Mouse (Mus musculus): ENCODE results near the gene Nebl. TPM values are rescaled to one million over a fixed set of nuclear protein-coding genes. Genes with fewer than 3 reads are reported as not detected.
A peak's percentile ranks its signal among the peaks of the same experiment; 100 is the strongest.

Gene Nebl
- total RNA-seq, 2 experiments from 2014 or later = 0.32 to 0.81 TPM

DNA sequence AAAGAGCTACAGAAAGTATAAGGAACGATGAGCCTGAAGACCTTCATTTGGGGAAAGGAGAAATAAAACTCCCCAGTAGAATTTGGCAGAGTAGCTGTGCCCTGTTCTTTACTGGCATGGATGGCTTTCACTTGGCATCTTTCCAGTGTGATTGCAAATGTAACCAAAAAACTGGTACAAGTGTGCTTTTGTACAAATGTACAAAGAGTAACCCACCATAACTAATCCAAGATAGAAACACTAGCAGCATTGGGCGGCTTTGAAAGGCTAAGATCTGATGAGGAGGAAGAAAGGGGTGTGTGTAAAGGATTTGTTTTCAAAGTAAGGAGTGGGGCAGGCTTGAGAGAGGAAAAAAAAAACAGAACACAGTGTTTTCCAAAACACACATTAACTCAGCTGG, 21.2 kb downstream of the Nebl start:
- no peak for DNase-seq (ENCODE audit: low spot score)

DNA sequence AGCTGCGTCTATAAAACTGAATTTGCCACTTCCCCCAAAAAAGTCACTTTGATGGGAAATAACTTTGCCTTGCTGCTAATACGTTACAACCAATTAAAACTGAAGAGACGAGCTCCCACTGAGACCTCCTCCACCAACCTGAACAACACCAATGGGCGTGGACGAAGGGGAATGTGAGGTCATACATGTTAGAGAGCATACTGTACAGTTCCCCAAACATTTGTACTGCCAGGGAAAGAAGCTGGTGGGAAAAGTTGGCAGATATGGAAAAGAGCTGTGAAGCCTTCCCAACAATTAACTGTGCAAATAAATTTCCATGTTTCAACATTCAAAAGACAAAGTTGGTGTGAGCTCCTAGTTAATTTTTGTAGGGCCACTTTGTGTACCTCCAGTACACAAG, 25.3 kb downstream of the Nebl start:
- no peak for DNase-seq (ENCODE audit: low spot score)

DNA sequence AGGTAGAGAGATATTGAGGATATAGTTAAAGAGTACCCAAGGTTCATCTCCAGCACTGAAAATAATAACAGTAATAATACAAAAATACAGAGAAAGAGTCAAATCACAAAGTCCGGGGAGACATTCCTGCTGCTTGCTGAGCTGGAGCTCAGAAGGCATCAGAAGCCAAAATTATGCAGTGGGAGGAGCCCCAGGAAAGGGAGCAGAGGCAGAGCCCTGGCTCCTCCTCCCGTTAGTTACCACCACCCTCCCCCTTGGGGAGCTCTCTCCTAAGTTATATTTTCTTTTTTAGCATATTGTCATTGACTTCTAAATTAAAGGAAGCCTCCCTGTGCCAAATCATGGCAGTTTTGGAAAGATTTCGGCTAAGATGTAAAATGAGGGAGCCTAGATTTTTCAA, 25.8 kb downstream of the Nebl start:
- DNase-seq (ENCODE audit: low spot score) = no peak

DNA sequence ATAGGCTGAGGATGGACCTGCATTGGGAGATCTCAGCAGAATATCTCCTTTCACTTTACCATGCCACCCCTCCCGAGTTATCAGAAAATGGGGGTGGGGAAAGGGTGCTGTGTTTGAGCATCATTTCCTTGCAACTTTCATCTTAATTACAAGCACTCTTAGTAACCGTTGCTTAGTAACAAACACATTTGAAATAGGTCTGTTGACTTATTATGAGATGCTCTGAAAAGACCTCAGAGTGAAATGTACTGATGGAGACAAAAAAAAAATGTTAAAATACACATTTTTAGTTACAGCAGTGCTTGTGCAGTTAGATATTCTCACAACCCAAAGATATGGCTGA, 28.1 kb downstream of the Nebl start:
- no peak for DNase-seq (ENCODE audit: low spot score)

DNA sequence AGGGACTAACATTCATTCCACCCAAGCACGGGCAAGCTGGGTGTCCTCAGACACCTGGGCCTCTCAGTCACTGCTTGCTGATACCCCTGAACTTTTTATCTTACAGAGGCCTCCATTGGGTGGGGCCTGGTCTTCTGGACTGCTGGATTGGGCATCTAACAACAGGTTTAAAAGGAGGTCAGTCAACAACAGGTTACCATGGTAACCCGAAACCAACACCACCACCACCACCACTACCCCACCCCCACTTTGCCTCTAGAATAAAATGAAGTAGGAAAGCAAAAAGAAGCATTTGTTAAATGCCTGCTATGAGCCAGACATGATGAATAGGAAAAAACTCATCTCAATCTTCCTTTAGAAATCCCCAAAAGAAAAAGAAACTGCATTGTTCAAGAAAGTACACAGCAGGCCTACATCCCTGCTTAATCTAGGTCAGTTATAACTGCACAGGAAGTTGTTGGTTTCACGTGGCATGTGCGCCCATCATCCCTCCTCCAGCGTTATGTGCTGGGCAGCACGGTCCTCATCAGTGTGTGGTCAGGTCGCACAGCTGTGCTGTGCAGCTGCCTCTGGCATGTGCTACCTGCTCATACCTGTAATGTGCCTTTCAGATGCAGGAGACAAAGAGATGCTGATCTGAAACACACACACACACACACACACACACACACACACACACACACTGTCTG, 28.6 kb downstream of the Nebl start:
- DNase-seq (ENCODE audit: low spot score) = no peak

DNA sequence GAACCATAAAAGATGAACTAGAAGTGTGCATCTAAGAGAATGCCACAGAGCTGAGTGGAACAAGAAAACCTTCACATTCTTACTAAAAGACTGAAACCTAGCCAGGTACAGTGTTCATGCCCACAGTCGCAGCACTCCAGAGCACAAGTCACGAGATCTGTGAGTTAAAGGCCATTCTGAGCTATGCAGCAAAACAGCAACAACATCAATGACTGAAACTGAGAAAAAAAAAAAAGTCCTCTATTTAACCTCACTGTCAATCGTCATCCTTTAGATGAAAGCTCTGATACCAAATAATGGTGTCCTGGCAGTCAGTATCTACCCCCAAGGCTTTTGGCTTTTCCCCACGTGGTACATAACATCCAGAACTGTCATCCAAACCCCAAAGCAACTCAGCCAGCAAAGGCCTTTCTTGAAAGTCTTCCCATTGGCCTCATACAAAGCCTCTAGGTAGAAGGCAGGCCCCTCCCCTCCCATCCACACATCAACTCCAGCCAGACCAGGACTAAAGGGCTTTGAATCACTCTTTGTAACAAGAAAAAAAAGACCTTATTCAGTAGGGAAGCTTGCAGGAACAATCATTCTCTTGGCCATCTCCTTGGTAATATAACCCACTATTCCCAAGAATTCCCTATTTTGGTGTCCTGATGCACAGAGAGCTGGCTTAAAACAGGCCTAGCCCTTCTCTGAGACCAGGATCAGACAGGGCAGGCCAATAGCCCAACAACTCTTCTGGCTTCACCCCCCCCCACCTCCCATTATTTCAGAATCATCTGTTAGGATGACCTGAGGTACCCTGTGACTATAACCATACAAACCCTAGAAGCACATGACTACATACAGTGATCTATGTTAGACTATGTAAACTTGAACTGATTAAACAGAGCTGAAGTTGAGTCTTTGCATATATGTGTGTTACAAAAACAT, 32.8 kb downstream of the Nebl start:
- no peak for DNase-seq (ENCODE audit: low spot score)

DNA sequence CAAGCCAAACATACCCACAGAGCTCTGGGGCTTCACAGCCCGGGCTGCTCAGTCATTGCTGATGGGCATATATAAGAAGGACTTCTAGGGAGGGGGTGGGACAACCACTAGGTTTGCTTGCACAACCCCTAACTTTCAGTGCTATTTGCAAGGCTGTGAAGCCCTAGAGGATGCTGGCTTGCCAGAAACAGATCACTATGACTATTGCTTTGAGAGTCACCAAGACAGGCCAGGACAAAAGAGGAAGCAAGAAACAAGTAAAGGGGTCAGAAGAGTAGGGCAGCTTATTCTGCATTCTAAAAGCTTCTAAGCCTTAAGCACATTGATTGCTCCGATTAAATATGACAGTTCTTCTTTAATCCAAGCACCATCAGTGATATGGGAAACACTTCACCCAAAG, 38.3 kb downstream of the Nebl start:
- no peak for DNase-seq (ENCODE audit: low spot score)

DNA sequence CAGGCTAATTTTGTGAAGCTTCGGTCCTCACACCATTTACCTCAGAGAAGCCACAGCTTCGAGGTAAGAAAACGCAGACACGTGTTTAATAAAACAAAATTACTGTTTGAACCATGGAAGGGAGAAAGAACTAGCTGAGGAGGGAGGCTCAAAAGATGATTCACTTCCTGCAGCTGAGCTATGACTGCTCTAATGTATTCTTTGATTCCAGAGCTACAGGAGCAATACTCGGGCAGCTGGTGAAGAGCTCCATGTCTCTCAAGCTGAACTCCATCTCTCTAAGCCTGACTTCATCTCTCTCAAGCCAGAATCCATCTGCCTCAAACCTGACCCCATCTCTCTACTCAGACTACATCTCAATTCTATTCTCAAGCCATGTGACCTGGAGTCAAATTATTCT, 41.0 kb downstream of the Nebl start:
- DNase-seq (ENCODE audit: low spot score) = no peak

DNA sequence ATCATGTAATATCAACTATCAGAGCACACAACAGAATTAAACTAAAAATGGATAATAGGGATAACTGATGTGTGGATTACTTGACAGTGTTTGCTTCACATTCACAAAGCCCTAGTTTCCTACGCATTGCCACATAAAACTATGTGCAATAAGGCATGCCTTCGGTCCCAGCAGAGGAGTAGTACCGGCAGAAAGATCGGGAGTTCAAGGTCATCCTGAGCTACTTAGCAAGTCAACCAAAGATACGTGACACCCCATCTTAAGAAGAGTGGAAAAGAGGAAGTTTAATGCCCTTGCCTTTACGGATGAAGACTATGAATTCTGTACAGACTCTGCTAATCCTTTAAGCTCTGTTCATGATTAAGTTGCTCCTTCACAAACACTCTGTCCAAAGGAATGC, 44.1 kb downstream of the Nebl start:
- no peak for DNase-seq (ENCODE audit: low spot score)

DNA sequence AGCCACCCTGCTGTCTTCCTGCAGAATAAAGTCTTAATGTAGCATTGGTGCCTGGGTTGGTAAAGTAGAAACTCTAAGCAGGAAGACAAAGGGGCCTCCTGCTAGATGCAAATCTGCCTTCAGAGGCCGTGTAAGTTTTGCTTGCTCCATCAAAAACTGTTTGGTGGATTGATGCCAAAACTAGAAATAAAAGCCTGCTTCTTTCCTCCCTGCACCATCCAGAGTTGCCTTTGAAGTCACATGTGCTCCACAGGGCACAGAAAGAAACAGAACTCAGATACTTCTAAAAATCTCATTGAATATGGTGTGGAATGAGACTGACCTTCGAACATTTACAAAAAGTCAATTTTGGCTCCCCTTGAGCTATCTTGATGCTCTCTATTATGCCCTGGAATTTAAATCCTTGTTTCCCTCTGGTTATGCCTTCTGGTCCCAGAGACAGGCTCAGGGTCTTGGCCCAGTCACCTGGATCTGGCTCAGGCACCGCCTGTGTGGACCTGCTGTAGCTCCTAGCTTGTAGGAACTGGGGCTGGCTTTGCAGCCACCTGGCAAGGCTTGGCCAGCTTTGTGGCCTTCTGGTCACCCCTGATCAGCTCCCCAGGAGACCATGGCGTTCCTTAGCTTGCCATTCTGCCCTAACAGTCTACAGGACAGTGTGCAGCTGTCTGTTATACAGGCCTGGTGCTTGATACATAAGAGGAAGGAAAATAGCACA, 47.8 kb downstream of the Nebl start:
- no peak for DNase-seq (ENCODE audit: low spot score)

DNA sequence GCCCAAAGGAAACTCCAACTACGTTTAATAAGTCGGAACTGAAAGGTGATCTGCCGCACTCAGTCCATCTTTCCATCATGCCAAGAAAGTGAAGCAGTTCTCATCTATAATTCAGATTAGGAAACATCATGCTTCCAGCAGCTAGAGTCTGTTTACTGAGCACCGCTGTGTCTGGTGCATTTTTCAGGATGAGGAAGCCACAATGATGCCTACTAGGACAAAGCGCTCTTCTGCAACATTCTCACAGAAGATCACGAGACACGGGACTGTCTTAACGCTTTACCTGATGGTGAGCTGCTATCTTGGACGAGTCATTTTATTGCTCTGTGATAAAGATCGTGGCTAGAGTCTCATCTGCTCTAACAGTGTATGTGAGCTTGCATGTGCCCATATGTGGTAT, 59.1 kb downstream of the Nebl start:
- DNase-seq (ENCODE audit: low spot score) = no peak

DNA sequence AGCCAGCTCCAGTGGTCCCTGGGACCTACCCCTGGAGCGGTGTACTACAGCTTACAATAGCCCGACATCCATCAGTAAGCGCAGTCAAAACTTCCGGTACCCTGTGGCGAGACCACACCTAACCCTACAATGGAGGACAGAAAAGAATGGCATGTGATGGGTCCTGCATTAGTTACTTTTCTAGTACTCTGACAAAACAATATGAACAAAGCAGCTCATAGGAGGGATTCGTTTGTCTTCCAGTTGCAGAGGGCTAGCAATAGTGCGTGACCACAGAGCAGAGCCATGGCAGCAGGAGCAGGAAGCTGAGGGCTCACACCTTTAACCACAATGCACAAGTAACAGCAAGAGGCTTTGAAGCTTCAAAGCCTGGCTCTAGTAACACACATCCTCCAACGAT, 59.7 kb downstream of the Nebl start:
- no peak for DNase-seq (ENCODE audit: low spot score)

DNA sequence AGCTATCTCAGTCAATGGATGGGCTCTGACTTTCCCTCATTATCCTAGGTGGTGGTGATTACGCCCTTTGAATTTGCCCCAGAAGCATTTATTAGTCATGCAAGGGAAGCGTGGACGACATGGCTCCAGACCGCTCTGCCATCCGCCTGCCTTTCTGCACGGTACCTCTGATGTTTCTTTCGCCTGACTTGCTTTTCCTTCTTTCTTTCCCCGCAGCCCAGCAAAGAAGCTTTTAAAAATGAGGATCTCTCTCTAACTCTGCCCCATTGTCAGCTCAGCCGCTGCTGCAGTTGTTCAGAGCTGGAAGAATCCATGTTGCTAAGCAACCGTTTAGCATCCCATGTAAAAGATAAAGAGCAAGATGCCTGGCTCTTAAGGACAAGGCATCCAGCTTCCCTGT, 61.3 kb downstream of the Nebl start:
- DNase-seq (ENCODE audit: low spot score) = no peak

DNA sequence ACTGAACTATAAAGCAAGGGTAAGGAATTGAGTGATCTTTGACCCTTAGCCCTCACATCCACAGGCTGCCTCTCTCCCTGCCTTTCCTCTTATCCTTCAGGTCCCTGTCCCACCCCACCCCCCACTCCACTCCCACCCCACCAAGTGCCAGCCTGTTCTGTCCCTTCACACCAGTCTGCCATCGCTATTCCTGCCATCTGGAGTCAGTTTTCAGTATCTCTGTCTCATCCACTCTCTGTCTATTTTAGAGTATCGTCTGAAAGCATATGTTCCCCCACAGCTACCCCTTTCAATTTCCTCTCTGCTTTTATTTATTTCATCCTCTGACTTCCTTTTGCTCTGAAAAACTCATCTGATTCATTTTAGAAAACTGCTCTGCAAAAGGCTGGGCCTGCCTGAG, 62.3 kb downstream of the Nebl start:
- DNase-seq (ENCODE audit: low spot score) = no peak

DNA sequence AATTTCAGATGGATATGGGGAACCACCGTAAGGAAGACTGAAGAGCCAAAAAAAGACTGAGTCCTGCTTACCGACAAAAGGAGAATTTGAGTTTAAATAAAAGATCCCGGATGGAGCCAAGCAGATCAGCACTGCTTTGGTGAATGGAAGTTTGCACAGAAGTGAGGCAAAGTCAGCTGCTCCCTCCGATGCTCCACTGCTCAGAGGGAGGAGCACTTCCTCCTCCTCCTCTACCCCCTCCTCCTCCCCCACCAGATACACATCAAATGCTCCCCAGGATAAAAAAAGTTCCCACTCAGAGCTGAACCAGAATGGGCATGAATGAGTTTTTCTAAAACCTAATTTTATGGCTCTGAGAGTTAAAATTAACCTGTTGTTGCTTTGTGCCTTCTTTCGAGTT, 73.1 kb downstream of the Nebl start:
- DNase-seq (ENCODE audit: low spot score) = no peak

DNA sequence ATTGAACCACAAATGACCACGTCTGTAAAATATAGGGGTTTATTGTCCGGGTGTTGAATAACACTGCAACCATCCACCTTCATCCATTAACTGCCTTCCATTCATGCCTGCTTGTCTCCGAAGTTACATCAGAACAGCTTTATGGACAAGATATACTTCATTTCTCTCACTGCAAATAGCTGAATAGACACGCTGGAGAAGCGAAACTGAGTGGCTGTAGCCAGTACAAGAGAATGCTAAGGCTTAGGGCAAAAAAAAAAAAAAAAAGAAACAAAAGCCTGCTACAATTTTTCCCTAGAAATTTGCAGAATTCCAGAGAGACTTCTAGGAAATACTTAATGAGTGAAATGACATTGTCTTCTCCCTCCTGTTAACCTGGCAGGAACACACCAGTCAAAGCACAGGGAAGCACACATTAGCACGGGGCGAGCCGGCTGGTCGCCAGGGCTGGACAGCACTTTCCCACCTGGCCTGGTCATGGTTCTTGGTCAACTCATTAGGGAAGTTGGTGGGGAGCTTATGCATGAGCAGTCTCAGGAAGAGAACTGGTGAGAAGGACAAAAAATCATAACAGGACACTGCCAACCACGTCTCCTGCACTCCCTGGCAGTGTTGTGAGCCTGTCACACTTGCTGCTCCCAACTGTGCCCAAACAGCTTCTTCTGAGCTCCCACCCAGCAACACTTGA, 81.0 kb downstream of the Nebl start:
- DNase-seq (ENCODE audit: low spot score) = no peak

DNA sequence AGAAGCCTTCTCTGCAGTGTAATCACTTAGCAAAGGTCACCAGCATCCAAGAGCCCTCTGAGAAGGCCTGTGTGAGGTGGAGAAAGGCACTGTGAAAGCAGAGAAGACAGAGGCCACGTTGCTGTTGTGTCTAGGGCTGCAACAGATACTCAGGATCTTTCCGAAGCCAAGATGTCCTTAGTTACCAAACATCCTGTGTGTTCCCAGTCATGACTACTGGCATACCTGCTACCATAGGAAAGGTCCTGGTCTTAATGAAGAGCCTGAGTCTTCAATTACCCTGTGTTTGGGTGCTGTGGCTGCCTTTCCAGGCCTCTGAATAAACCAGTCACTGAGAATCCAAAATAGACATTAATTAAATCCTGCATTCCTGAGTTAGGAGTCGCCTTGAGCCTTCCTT, 81.5 kb downstream of the Nebl start:
- DNase-seq (ENCODE audit: low spot score) = no peak

DNA sequence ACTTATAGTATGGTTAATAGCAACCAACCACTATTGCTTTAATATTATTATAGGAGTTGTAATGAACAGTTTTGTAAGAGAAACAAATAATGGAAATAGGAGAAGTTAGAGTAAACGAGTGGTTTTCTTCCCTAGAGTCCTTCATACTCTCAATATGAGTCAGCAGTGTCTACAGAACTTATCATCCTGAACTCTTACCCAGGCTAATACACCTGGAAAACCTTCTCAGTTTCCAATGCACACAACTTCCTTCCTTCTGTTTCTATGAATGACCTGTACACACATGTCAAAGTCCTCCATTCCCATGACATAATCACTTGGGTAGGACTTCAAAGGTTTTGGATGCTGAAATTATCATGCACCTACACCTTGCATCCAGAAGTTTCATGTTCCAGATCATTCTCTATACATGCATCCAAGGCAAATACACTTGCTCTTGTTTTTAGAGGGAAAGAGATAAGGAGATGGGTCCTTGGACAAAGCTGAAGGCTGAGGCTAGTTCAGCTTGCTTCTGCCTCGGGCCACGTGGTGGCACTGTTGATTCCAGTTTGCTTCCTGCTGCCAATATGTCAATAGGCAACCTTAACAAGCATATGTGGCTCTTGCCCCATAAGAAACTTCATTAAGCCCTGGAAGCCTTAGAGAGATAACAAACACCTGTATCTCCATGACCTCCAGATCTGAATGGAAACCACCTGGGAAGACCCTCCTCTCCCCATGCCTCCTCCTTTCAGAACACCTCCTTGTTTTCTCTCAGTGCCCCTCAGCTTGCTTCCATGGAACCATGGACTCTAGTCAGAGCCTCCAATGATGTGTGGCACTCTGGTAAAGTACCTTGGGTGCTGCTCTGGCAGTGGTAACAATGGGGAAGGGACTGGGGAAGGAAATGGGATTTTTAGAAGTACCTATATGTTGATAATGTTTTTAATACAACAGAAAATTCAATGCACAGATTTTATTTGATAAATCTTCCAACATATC, 86.7 kb downstream of the Nebl start:
- peak; percentile 10 for DNase-seq (ENCODE audit: low spot score)

DNA sequence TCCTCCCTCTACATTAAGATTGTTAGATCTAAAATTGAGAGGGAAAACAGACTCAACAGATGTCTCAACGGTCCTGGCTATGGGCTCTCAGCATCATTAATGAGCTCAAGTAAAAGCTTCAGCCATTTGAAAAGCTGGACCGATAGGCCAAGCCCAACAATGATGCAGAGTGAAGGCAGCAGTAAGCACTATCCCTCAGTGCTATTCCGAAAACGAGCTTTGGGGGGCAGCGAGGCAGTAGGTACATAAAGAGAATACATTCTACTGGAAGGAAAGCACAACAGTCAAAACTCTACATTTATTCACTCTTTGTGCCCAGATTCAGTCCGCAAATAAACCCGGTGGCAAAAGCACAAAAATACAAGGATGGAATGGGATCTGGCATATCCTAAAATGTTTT, 87.4 kb downstream of the Nebl start:
- no peak for DNase-seq (ENCODE audit: low spot score)

DNA sequence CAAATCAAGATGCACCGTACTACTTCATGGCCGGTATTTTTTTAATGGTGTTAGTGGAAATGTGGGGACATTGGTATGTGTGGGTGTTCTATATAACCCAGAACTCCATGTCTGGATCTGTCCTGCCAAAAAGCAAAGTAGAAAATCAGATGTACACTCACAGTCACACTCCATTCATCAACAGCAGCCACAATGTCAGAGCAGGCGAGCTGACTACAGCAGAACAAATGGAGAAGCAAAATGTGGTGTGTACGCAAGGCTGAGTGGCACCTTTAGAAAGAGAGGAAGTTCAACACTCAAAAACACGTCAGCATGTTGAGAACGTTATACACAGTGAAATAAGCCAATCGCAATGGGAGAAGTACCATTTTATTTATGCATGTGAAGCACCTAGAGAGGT, 88.5 kb downstream of the Nebl start:
- no peak for DNase-seq (ENCODE audit: low spot score)

DNA sequence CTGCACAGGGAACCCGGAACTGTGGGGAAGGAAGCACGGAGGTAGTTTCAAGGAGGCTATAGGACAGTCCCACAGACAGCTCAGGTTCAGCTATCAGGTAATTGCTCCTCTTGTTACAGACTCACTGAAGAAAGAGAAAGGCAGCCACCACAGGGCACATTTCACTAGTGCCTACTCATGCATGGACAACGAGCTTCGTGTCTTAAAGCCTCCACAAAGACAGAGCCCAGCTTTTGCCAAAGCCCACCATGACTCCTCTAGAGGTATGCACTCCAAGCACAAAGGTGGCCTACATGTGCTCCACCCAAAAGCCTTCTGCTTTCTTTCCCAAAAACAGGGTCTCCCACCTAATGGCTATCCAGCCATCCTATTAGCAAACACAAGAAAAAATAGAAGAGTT, 90.4 kb downstream of the Nebl start:
- DNase-seq (ENCODE audit: low spot score) = no peak

Measured in gastrocnemius, adult 18-20 months (tissue).